Mouse (Mus musculus): Measurements from ENCODE around the gene a.
A peak's percentile ranks its signal among the peaks of the same experiment; 100 is the strongest.

Gene a

DNA sequence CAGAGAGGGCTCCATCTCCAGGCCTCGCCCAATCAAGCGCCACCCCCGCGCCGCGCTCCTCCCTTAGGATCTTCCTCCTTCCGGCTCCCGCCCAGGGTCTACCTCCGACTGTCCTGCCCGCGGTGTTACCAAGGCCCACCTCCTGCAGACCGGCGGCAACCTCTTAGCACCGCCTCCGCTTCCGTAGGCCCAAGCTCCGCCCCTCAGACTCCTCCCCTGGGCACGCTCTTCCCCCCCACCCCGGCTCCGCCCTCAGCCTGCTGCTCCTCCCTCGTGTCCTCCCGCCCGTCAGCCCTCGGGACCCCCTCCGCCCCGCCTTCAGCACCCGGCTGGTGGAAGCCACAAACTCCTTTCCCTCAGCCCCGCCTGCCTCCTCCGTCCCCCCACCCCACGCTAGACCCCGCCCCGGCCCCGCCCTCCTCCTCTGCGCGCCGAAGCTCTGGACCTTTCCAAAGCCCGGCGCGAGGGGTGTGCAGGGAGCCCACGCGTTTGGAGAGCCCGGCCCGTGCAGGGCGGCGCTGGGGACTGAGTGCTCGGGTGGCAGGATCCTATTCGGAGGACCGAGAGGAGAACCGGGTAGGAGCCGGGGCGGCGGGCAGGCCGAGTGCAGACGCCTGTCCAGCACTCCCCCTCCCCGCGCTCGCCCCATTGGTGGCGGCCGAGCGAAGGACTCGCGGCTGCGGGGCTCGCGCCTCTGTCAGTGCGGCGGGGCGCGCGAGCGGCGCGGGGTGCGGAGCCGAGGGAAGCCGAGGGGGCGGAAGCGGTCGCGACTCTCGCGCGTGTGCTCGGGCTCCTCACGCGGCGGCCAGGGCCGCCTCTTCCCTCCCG lies at the start of gene a, which contains the start of gene Raly:
Gene a, plus strand, starts transcription at position 747 of the 828 bp plus-strand sequence.
Gene Raly, plus strand, starts transcription at position 441 of the 828 bp plus-strand sequence.
- DNase-seq, result peak; percentile 98

GRCm38 (mm10) chr2:154742911-154743819 lies 48.0 kb upstream of the a start:
- no peak for DNase-seq

- DNase-seq, result no peak
These were observed 47.3 kb upstream of the a start for GRCm38 (mm10) chr2:154743915-154744314.

- no peak for DNase-seq
These were observed 42.8 kb upstream of the a start for GRCm38 (mm10) chr2:154748383-154748782.

DNA sequence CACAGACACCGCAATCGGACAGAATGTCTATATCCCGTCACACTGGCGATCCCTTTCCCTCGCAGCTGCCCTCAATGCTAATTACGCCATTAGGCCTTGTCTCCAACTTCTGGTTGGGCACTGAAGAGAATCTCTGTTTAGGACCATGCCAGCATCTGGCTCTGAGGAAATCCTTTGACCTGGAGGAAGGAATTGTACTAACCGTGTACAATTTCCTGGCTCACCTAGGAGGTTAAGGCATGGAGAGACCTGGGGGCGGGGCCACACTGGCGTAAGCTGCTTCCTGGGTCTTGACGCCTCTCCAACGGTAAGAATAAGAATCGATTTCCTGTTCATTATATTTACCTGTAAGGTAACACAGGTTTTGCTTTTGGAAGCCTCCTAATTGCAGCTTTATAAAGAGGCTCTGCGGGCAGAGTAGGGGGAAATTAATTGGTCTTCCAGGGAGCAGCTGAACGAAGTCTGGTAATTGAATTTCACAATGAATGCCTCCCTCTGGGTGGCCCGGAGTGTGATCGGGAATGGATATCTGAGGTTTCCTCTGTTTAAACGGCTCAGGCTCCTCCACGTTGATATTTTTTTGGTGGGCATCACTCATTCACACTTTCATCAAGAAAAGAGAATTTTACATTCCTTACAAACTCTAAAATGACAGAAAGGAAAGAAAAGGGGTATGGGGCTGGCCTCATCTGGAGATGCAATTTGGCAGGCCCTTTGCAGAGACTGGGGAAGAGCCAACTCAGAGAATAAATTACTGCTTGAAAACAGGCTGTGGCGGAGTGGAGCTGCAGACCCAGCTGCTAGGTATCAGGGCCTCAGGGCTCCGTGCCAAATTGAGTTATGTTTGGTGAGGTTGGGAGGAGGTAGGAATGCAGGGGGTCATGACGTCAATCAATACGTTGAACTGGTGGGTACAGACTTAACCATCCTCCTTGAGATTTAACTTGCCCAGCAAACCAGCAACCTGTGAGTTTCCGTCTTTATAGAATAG lies 41.9 kb upstream of the a start:
- DNase-seq, result peak; percentile 13 to 27

- peak in 1 of 2 experiments; percentile 28 for DNase-seq
These were observed 39.3 kb upstream of the a start for GRCm38 (mm10) chr2:154751924-154752323.

DNA sequence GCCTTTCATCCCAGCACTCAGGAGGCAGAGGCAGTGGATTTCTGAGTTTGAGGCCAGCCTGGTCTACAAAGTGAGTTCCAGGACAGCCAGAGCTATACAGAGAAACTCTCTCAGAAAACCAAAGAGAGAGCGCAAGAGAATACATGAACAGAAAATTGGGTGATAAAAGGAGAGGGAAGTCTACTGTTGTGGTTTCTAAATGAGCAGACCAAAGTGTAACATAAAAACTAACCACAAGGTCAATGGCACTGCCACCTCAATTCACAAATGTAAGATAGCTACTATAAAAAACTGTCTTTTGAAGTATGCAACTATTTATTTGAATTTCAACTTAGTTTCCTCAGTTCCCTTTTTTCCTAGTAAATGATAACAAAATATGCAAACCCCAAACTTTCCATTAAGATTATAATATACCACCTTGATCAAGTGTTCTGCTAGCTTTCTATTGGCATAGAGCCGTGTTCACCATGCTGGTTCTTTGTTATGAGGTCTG lies 37.1 kb upstream of the a start:
- DNase-seq, result no peak

DNA sequence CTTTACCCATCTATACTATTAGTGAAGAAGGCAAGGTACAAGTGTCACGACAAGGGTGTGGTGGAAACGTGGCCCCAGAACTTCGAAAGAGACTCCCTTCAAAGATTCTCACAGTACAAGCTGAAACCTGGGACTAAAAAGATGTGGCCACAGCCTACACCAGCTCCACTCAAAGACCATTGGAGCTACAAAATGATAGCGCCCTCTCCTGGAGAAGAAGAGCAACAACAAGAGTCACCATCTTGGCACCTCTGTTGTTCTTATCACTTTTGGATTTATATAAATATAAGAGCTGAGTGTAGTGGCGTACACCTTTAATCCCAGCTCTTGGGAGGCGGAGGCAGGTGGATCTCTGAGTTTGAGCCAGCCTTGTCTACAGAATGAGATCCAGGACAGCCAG lies 35.4 kb upstream of the a start:
- no peak for DNase-seq

- no peak for DNase-seq
These were observed 33.5 kb upstream of the a start for GRCm38 (mm10) chr2:154757691-154758090.

GRCm38 (mm10) chr2:154758454-154758853 lies 32.7 kb upstream of the a start:
- DNase-seq, result no peak

- DNase-seq, result no peak
These were observed 28.0 kb upstream of the a start for GRCm38 (mm10) chr2:154763226-154763625.

- peak in 1 of 2 experiments; percentile 42 for DNase-seq
These were observed 26.2 kb upstream of the a start for GRCm38 (mm10) chr2:154764828-154765497.

GRCm38 (mm10) chr2:154765554-154766008 lies 25.6 kb upstream of the a start:
- DNase-seq, result no peak

GRCm38 (mm10) chr2:154767051-154767450 lies 24.2 kb upstream of the a start:
- no peak for DNase-seq

DNA sequence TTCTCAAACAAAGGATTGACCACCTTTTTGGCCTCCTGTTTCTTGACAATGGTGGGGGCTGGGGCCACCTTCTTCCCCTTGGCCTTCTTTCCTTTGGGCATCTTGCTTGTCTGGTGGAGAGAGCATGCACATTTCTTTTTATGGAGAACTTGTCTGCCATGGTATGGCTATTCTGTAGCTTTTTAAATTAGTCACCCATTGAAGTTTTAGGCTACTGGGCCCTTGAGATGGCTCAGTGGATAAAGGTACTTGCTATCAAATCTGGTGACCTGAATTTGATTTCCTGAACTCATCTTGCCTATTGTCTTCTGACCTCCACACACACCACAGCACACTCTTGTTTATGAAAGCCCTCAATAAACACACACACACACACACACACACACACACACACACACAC lies 21.3 kb upstream of the a start, which contains the start of gene Gm14214:
Gene Gm14214, minus strand, starts transcription at position 101 of the 400 bp plus-strand sequence.
- no peak for DNase-seq

DNA sequence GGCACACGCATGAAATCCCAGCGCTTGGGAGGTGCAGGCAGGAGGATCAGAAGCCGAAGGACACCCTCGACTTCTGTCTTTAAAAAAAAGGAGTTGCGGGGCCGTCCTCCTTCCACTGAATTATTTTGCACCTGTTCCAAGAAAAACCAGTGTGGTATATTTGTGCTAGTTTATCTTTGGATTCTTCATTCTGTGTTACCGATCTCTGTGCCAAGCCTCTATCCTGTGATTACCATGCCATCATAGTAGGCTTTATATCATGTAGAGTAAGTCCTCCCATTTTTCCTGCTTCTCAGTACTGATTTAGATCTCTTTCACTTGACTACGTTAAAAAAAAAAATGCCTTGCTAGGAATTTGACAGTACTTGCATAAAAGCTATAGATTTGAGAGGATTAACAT lies 19.6 kb upstream of the a start:
- DNase-seq, result no peak

GRCm38 (mm10) chr2:154774032-154774431 lies 17.2 kb upstream of the a start:
- DNase-seq, result peak in 1 of 2 experiments; percentile 30

DNA sequence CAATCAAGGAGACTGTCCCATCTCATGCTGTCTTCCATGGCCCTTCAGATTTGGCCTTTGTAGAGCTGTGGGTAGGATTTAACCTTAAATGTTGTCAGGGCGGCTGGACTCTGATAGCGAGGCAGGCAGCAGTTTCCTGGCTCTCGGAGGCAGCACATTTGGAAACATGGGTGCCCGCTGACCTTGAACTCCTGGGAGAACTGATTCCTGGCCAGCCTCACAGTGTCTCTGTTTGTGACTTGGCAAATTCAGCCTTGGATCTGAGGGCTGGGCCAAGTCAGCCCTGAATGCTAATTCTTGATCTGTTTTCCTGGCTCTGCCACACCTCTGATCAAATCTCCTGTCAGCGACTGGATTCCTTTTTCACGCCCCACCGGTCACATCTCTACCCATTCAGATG lies 14.7 kb upstream of the a start:
- no peak for DNase-seq

DNA sequence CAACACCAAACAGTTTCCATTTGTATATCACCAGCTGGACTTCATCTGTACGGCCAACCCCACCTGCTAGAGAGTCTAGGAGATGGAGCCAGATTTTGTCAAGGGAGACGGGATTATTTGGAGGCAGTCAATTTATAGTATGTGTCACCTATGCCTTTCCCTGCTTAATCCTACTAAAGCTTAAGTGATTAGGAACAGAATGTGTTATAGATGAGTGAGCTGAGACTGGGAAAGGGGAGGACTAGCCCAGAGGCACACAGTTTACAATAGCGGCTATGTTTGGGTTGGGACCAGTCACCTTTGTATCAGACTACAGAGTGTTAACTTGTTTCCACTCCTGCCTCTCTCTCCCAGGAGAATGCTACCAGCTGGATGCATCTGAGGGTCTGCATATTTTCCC lies 11.6 kb upstream of the a start:
- DNase-seq, result no peak

DNA sequence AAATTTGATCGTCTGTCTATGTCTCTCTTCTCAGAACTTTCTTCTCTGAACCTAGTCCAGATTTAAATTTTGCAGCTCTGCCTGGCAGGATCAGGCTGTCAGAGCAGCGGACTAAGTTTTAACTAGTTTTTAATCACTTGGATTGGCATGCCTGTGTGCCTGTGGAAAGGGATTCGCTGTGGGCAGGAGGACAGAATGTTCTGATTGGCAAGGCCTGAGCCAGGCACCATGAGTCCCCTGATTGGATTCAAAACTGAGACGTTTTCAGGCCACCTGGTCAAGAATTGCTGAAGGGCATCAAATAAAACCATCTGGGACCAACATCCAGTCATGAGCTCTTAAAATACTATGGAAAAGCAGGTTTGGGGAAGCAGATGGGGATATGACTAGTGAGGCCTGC lies 8.8 kb upstream of the a start:
- DNase-seq, result peak in 1 of 2 experiments; percentile 37
